Mouse (Mus musculus): ENCODE measurements at regions not wholly inside any gene's neighbourhood (a gene's known extent, or its start where the extent isn't known, plus 50 kb on each side); places are given as distances from the start of the nearest gene placed in this dataset.

DNA sequence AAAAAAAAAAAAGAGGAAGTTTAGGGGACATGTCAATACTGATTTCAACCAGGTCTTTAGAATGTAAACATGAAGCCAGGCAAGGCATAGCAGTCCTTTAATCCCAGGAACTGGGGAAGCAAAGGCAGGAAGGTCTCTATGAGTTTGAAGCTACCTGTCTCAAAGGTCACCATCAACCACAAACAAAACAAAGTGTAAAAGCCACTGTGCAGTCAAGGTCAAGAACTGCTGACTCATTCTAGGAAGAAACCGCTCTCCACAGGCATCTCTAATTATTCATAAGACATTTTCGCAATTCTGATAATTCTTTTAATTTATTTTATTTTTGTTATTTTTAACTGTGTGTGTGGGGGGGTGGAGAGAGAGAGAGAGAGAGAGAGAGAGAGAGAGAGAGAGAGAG lies 364.0 kb downstream of the Cntnap4 start:
- no peaks in the 10 kb centered on the region for H3K36me3 ChIP-seq (ENCODE audit: control insufficient read depth, insufficient read depth, low read length, poor library complexity, severe bottlenecking)

DNA sequence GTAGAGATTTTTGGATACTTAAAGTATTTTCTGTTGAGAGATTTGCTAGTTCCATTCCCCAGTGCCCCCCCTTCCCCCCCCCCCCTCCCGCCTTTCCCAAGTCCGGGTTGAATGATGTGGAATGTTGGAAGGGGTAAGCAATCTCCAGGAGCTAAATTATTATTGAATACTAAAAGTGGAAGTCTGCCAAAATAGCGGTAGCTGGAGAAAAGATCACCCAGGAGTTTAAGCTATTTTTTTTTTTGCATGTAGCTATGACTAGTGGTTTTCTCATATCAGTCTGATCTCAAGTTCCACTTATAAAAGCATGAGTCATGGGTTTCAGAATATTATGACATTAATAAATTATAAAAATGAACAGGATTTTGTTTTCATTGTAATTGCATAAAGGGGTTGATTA lies 365.6 kb downstream of the Cntnap4 start:
- Histone ChIP-seq H3K9me3 (replicated peaks; ENCODE audit: control insufficient read depth, insufficient read depth, low read length, poor library complexity, severe bottlenecking) (peaks cover 4% of the 10 kb centered on the region; the same call in 1 of the 2 replicates), H3K9ac (ENCODE audit: low read depth, poor library complexity, severe bottlenecking) (no peak overlapping the region), H3K27ac (ENCODE audit: insufficient read depth, low read length) (no peak overlapping the region), H3K4me1 (ENCODE audit: control insufficient read depth, insufficient read depth, low read length) (no peaks in the 10 kb centered on the region), H3K27me3 (ENCODE audit: control insufficient read depth, insufficient read depth, low read length, poor library complexity, severe bottlenecking) (no peaks in the 10 kb centered on the region), H3K4me3 (ENCODE audit: low read depth, low read length) (no peak overlapping the region), H3K36me3 (ENCODE audit: control insufficient read depth, insufficient read depth, low read length, poor library complexity, severe bottlenecking) (no peaks in the 10 kb centered on the region)
- no peak for TF ChIP-seq EP300 (IDR thresholded peaks at IDR 0.05; ENCODE audit: insufficient read depth, low read depth, low read length)
- no peak for TF ChIP-seq POLR2A (IDR thresholded peaks at IDR 0.05; ENCODE audit: insufficient read depth, low read length)
- TF ChIP-seq CTCF (IDR thresholded peaks at IDR 0.05; ENCODE audit: low read depth, low read length): no peak

More for the DNA sequence above, 364.0 kb downstream of the Cntnap4 start:
- H3K4me3 ChIP-seq (ENCODE audit: low read depth, low read length): no peak overlapping the region
- no peak for TF ChIP-seq EP300 (IDR thresholded peaks at IDR 0.05; ENCODE audit: insufficient read depth, low read depth, low read length)
- no peaks in the 10 kb centered on the region for H3K4me1 ChIP-seq (ENCODE audit: control insufficient read depth, insufficient read depth, low read length)
- H3K9me3 ChIP-seq (replicated peaks; ENCODE audit: control insufficient read depth, insufficient read depth, low read length, poor library complexity, severe bottlenecking): peaks cover 4% of the 10 kb centered on the region; the same call in 1 of the 2 replicates
- no peak overlapping the region for H3K9ac ChIP-seq (ENCODE audit: low read depth, poor library complexity, severe bottlenecking)
- no peaks in the 10 kb centered on the region for H3K27me3 ChIP-seq (ENCODE audit: control insufficient read depth, insufficient read depth, low read length, poor library complexity, severe bottlenecking)
- H3K27ac ChIP-seq (ENCODE audit: insufficient read depth, low read length): no peak overlapping the region

DNA sequence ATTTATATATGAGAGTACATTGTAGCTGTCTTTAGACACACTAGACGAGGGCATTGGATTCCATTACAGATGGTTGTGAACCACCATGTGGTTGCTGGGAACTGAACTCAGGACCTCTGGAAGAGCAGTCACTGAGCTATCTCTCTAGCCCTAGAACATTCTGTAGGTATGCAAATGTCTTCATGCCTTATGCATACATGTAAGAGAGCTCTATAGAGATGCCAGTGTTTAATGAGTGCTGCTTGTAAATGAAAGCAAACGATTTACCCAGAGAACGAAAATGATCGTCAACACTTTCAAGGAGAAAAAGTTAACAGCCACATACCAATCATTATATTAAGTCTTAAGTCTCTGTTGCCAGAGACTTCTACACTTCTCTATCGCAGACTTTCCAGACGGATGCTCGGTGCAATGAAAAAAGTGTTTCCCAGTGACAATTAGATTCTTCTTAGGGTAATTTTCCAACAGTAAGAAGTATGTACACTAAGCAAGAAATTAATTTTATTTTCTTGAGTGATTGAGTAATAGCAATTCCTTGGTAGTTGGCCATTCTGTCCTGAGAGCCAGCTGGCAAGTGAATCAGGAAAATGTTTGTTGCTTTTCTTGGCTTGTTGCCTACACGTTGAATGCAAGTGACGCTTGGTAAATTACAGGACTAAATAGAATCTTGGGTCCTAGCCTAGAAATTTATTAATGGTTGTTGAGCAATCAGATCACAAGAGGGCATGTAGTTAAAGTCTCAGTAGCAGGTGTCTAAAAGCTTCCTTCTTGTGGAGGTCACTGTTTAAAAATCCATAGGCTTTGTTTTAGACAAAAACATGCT lies 366.3 kb downstream of the Cntnap4 start:
- peaks cover 4% of the 10 kb centered on the region; the same call in 1 of the 2 replicates for H3K9me3 ChIP-seq (replicated peaks; ENCODE audit: control insufficient read depth, insufficient read depth, low read length, poor library complexity, severe bottlenecking)
- no peak overlapping the region for H3K27ac ChIP-seq (ENCODE audit: insufficient read depth, low read length)
- H3K9ac ChIP-seq (ENCODE audit: low read depth, poor library complexity, severe bottlenecking): no peak overlapping the region
- no peak overlapping the region for H3K4me3 ChIP-seq (ENCODE audit: low read depth, low read length)
- TF ChIP-seq CTCF (IDR thresholded peaks at IDR 0.05; ENCODE audit: low read depth, low read length) (no peak), EP300 (IDR thresholded peaks at IDR 0.05; ENCODE audit: insufficient read depth, low read depth, low read length) (no peak), POLR2A (IDR thresholded peaks at IDR 0.05; ENCODE audit: insufficient read depth, low read length) (no peak)
- no peaks in the 10 kb centered on the region for H3K36me3 ChIP-seq (ENCODE audit: control insufficient read depth, insufficient read depth, low read length, poor library complexity, severe bottlenecking)
- H3K27me3 ChIP-seq (ENCODE audit: control insufficient read depth, insufficient read depth, low read length, poor library complexity, severe bottlenecking): no peaks in the 10 kb centered on the region
- no peaks in the 10 kb centered on the region for H3K4me1 ChIP-seq (ENCODE audit: control insufficient read depth, insufficient read depth, low read length)

DNA sequence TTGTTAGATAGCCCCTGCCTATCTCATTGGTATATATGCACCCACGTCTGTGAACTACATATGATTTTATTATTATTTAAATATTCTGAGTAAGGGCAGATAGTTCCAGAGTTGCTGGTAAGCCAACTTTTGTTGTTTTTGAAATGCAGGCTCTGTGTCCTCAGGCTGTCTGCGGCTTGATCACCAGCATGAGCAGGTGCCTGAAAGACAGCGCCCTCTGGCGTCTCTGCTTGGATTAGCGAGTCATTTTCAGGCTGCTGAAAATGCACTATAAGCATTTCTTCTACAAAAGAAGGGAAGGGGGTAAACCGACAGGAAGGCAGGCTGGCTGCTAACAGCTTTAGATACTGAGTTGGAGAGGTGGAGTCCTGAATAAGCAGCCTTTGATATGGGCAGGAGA lies 402.6 kb downstream of the Cntnap4 start:
- H3K4me3 ChIP-seq (ENCODE audit: low read depth, low read length): no peak overlapping the region

DNA sequence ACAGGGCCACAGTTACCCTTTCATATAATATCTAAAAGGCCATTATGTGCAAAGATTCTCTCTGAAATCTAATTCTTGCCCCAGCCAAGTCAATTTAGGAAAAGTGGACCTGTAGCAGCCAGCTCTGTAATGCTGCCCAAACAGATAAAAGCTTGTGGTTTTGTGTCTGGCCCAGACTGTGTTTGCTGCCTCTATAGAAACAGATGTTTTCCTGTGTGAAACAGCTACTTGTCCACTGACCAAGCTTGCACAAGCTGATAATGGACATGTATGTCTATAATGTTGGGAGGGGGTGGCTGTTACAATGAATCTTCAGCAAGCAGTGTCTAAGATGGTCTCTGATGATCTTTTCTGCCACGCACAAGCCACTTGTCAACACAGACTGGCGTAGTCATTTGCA lies 405.9 kb downstream of the Cntnap4 start:
- Histone ChIP-seq H3K9ac (ENCODE audit: low read depth, poor library complexity, severe bottlenecking) (no peak overlapping the region), H3K27me3 (ENCODE audit: control insufficient read depth, insufficient read depth, low read length, poor library complexity, severe bottlenecking) (no peaks in the 10 kb centered on the region), H3K27ac (ENCODE audit: insufficient read depth, low read length) (no peak overlapping the region), H3K4me1 (ENCODE audit: control insufficient read depth, insufficient read depth, low read length) (no peaks in the 10 kb centered on the region), H3K4me3 (ENCODE audit: low read depth, low read length) (no peak overlapping the region), H3K9me3 (replicated peaks; ENCODE audit: control insufficient read depth, insufficient read depth, low read length, poor library complexity, severe bottlenecking) (no peaks in the 10 kb centered on the region), H3K36me3 (ENCODE audit: control insufficient read depth, insufficient read depth, low read length, poor library complexity, severe bottlenecking) (no peaks in the 10 kb centered on the region)
- TF ChIP-seq CTCF (IDR thresholded peaks at IDR 0.05; ENCODE audit: low read depth, low read length) (no peak), EP300 (IDR thresholded peaks at IDR 0.05; ENCODE audit: insufficient read depth, low read depth, low read length) (no peak), POLR2A (IDR thresholded peaks at IDR 0.05; ENCODE audit: insufficient read depth, low read length) (no peak)

More for the DNA sequence above, 402.6 kb downstream of the Cntnap4 start:
- H3K9ac ChIP-seq (ENCODE audit: low read depth, poor library complexity, severe bottlenecking): no peak overlapping the region
- no peaks in the 10 kb centered on the region for H3K9me3 ChIP-seq (replicated peaks; ENCODE audit: control insufficient read depth, insufficient read depth, low read length, poor library complexity, severe bottlenecking)
- no peak overlapping the region for H3K27ac ChIP-seq (ENCODE audit: insufficient read depth, low read length)
- H3K4me1 ChIP-seq (ENCODE audit: control insufficient read depth, insufficient read depth, low read length): no peaks in the 10 kb centered on the region
- no peaks in the 10 kb centered on the region; the same call in 1 of the 2 replicates for H3K27me3 ChIP-seq (ENCODE audit: control insufficient read depth, insufficient read depth, low read length, poor library complexity, severe bottlenecking)
- no peaks in the 10 kb centered on the region for H3K36me3 ChIP-seq (ENCODE audit: control insufficient read depth, insufficient read depth, low read length, poor library complexity, severe bottlenecking)
- TF ChIP-seq CTCF (IDR thresholded peaks at IDR 0.05; ENCODE audit: low read depth, low read length): peak; percentile 85
- no peak for TF ChIP-seq EP300 (IDR thresholded peaks at IDR 0.05; ENCODE audit: insufficient read depth, low read depth, low read length)

GRCm38 (mm10) chr8:112976312-112976711 lies 406.5 kb downstream of the Cntnap4 start:
- no peaks in the 10 kb centered on the region for H3K4me1 ChIP-seq (ENCODE audit: control insufficient read depth, insufficient read depth, low read length)
- no peak overlapping the region for H3K9ac ChIP-seq (ENCODE audit: low read depth, poor library complexity, severe bottlenecking)
- H3K36me3 ChIP-seq (ENCODE audit: control insufficient read depth, insufficient read depth, low read length, poor library complexity, severe bottlenecking): no peaks in the 10 kb centered on the region
- H3K27me3 ChIP-seq (ENCODE audit: control insufficient read depth, insufficient read depth, low read length, poor library complexity, severe bottlenecking): no peaks in the 10 kb centered on the region
- no peak overlapping the region for H3K4me3 ChIP-seq (ENCODE audit: low read depth, low read length)
- H3K9me3 ChIP-seq (replicated peaks; ENCODE audit: control insufficient read depth, insufficient read depth, low read length, poor library complexity, severe bottlenecking): no peaks in the 10 kb centered on the region
- no peak overlapping the region for H3K27ac ChIP-seq (ENCODE audit: insufficient read depth, low read length)
- TF ChIP-seq CTCF (IDR thresholded peaks at IDR 0.05; ENCODE audit: low read depth, low read length) (no peak), EP300 (IDR thresholded peaks at IDR 0.05; ENCODE audit: insufficient read depth, low read depth, low read length) (no peak), POLR2A (IDR thresholded peaks at IDR 0.05; ENCODE audit: insufficient read depth, low read length) (no peak)
